Mouse (Mus musculus): ENCODE results near the gene Vmn1r226.

Vmn1r226 gene

GRCm38 (mm10) chr17:20682543-20682942, at the start of gene Vmn1r226:
TSS of gene Vmn1r226 (plus strand) at chr17:20682843.
- in situ Hi-C loops (cut with MboI, MseI): loop anchor here in 1 of 2 experiments (25.0 kb wide), 1 partner anchor 945 kb away; no protein-coding TSS in a partner anchor

GRCm38 (mm10) chr17:20729543-20729942, 46.9 kb downstream of the Vmn1r226 start, which contains the start of gene Vmn1r227:
TSS of gene Vmn1r227 (plus strand) at chr17:20729843.
- in situ Hi-C loops (cut with MboI, MseI): no loop called here
